Mouse (Mus musculus) spleen, adult 2 months (tissue): ENCODE data around the gene Fam181a. TPM values are rescaled to one million over a fixed set of nuclear protein-coding genes. Genes with fewer than 3 reads are reported as not detected.

ENCODE experiments used
- DNase-seq, 2 experiments: peaks; one replicate each; pipeline versions ENCODE4 v3.0.0 to v3.0.0-alpha.2; 2012 to 2021; ENCODE audit warnings: low spot score in 2 of 2, low read depth in 1 of 2
- H3K27ac ChIP-seq: fragments of 200-500 bp; 2 replicates; pipeline ENCODE4 v1.5.1; 2012; ENCODE audit warnings: low read length, inconsistent platforms; ENCODE audit not compliant: insufficient read depth
- H3K27me3 ChIP-seq: fragments of 200-500 bp; 2 replicates; pipeline ENCODE4 v1.6.1; 2012; ENCODE audit warnings: mild to moderate bottlenecking, moderate library complexity, low read length, inconsistent platforms; ENCODE audit not compliant: control insufficient read depth, insufficient read depth
- H3K36me3 ChIP-seq: fragments of 200-500 bp; 2 replicates; pipeline ENCODE4 v1.6.1; 2012; ENCODE audit warnings: mild to moderate bottlenecking, low read length, inconsistent platforms; ENCODE audit not compliant: control insufficient read depth, insufficient read depth
- H3K4me1 ChIP-seq: fragments of 200-500 bp; 2 replicates; pipeline ENCODE4 v1.6.1; 2011; ENCODE audit warnings: inconsistent platforms; ENCODE audit not compliant: control insufficient read depth, insufficient read depth, insufficient read length
- H3K4me3 ChIP-seq: fragments of 200-500 bp; 2 replicates; pipeline ENCODE4 v1.5.1; 2011; ENCODE audit warnings: mild to moderate bottlenecking, inconsistent platforms; ENCODE audit not compliant: insufficient read depth, insufficient read length; ENCODE audit errors: extremely low read depth
- CTCF ChIP-seq: fragments of 200-500 bp; IDR thresholded peaks from 2 replicates; pipeline ENCODE4 v1.5.1; 2011; ENCODE audit warnings: mild to moderate bottlenecking, inconsistent platforms; ENCODE audit not compliant: insufficient read depth, insufficient read length, insufficient replicate concordance; ENCODE audit errors: extremely low read depth
- POLR2A ChIP-seq: fragments of 200-500 bp; IDR thresholded peaks from 2 replicates; pipeline ENCODE4 v1.6.1; 2011; ENCODE audit warnings: low read depth, low read length, inconsistent platforms
- WGBS: fragments of 180-500 bp; shearing (Covaris S2); methylation state at CpG from one replicate; pipeline ENCODE4 v1.1.7; 2018; 5-methylcytosine and 5-hydroxymethylcytosine counted together
- polyA plus RNA-seq: library from polyadenylated mRNA; depleted of rRNA; stranded (reverse); fragments of >200 nt; gene quantifications from 2 replicates; pipeline ENCODE4 v1.2.3, GENCODE M21; 2012

Gene Fam181a
- polyA plus RNA-seq, 1 experiment, result not detected

DNA sequence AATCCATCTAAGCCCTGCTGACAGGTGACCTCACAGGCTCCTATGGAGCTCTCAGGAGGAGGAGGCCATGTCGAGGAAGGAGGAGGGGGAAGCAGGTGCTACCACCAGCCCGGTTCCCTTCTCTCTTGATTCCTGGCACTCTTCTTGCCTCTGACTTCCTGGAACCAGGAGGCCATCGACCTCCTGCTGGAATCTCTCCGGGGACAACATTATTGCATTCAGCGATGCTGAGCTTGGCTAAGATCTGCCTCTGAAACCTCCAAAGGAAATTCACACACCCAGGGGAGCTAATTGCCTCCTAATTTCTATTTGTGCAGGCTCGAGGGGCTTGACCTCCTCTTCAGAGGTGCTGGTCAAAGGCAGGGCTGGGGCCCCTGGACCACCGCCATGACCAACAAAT lies 16.3 kb downstream of the Fam181a start:
- no peak for TF ChIP-seq CTCF
- no peak for TF ChIP-seq POLR2A
- no peak overlapping the region for H3K4me3 ChIP-seq
- no peak for DNase-seq
- H3K27ac ChIP-seq, result no peak overlapping the region
- no peaks in the 10 kb centered on the region for H3K36me3 ChIP-seq
- H3K27me3 ChIP-seq, result no peaks in the 10 kb centered on the region
- WGBS, result 41% methylated on average over 7 of the region's 7 CpGs
- H3K4me1 ChIP-seq, result peaks cover 8% of the 10 kb centered on the region

GRCm38 (mm10) chr12:103328448-103329191 lies 17.8 kb downstream of the Fam181a start:
- 86% methylated on average over 7 of the region's 7 CpGs for WGBS
- Histone ChIP-seq H3K27ac (no peak overlapping the region), H3K4me1 (peaks cover 16% of the 10 kb centered on the region), H3K36me3 (no peaks in the 10 kb centered on the region), H3K4me3 (no peak overlapping the region), H3K27me3 (no peaks in the 10 kb centered on the region)
- no peak for DNase-seq
- no peak for TF ChIP-seq CTCF
- no peak for TF ChIP-seq POLR2A

- peak in 1 of 2 experiments; percentile 52 for DNase-seq
- 46% methylated on average over 4 of the region's 4 CpGs for WGBS
- peaks cover 10% of the 10 kb centered on the region; the same call in 1 of the 2 replicates for H3K4me1 ChIP-seq
- H3K4me3 ChIP-seq, result no peak overlapping the region
- H3K27ac ChIP-seq, result peak overlapping the region; percentile 39; the same call in 1 of the 2 replicates
- TF ChIP-seq CTCF, result no peak
- no peak for TF ChIP-seq POLR2A
- no peaks in the 10 kb centered on the region for H3K27me3 ChIP-seq
- no peaks in the 10 kb centered on the region for H3K36me3 ChIP-seq
Measured at GRCm38 (mm10) chr12:103331491-103331890, 20.7 kb downstream of the Fam181a start.

DNA sequence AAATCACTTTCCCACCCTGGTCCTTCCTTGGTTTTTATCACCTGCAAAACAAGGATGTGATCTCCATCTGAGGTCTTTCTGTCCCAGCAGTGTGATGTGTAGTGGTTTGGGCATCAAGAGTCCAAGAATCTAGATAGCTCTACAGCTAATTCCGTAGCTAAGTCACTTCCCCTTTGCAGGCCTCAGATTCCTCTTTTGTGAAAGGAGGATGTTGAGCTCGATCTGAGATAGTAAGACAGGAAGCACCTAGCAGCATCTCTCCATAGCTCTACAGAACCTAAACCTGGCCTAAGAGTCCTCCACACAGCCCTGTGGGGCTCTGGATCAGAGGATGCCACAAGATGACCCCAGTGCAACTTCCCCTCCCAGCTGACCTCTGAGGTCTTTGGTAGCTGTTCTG lies 22.1 kb downstream of the Fam181a start:
- Histone ChIP-seq H3K27me3 (no peaks in the 10 kb centered on the region), H3K27ac (peak overlapping the region; percentile 67), H3K4me1 (peaks cover 21% of the 10 kb centered on the region; the same call in 1 of the 2 replicates), H3K4me3 (no peak overlapping the region), H3K36me3 (no peaks in the 10 kb centered on the region)
- no peak for TF ChIP-seq CTCF
- no peak for TF ChIP-seq POLR2A
- DNase-seq, result peak in 1 of 2 experiments; percentile 37
- WGBS, result 8% methylated on average over 2 of the region's 2 CpGs

- no peaks in the 10 kb centered on the region for H3K36me3 ChIP-seq
- TF ChIP-seq CTCF (no peak), POLR2A (no peak)
- DNase-seq, result no peak
- H3K4me3 ChIP-seq, result no peak overlapping the region
- peak overlapping the region; percentile 67; the same call in 1 of the 2 replicates for H3K27ac ChIP-seq
- H3K27me3 ChIP-seq, result no peaks in the 10 kb centered on the region
- 92% methylated on average over 15 of the region's 15 CpGs for WGBS
- peaks cover 26% of the 10 kb centered on the region; the same call in 1 of the 2 replicates for H3K4me1 ChIP-seq
Measured at GRCm38 (mm10) chr12:103333426-103333825, 22.7 kb downstream of the Fam181a start.

DNA sequence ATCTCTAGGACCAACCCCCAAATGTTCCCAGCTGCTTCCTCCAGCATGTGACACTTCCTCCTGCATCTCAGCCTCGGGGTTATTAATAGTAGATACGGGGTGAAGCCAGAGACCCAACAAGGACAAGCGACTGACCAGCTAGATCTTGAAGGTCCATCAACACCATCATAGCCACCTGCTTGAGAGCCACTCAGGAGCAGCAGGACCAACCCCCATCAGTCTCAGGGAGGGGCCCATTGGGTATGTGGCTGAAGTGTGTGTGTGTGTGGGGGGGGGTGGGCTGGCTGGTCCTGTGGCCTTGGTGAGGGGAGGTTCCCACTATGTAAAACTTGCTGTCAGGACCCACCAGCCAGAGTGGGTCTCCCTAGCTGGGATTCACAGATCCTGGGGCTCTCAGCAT lies 26.0 kb downstream of the Fam181a start:
- 19% methylated on average over 3 of the region's 3 CpGs for WGBS
- H3K27me3 ChIP-seq, result no peaks in the 10 kb centered on the region
- H3K4me3 ChIP-seq, result peak overlapping the region; percentile 40; the same call in 1 of the 2 replicates
- no peak for DNase-seq
- TF ChIP-seq CTCF (no peak), POLR2A (no peak; the same call in 1 of the 2 replicates)
- peak overlapping the region; percentile 79 for H3K27ac ChIP-seq
- peaks cover 53% of the 10 kb centered on the region; the same call in 1 of the 2 replicates for H3K4me1 ChIP-seq
- H3K36me3 ChIP-seq, result no peaks in the 10 kb centered on the region

GRCm38 (mm10) chr12:103338162-103338798 lies 27.5 kb downstream of the Fam181a start:
- DNase-seq, result no peak
- 26% methylated on average over 14 of the region's 14 CpGs for WGBS
- Histone ChIP-seq H3K4me1 (peaks cover 58% of the 10 kb centered on the region; the same call in 1 of the 2 replicates), H3K27ac (peak overlapping the region; percentile 79), H3K4me3 (peak overlapping the region; percentile 40; the same call in 1 of the 2 replicates), H3K36me3 (no peaks in the 10 kb centered on the region), H3K27me3 (no peaks in the 10 kb centered on the region)
- TF ChIP-seq CTCF, result no peak
- no peak; the same call in 1 of the 2 replicates for TF ChIP-seq POLR2A
